Comparison of ENCODE assay signal across 8 mouse cellular contexts in the genomic region with DNA sequence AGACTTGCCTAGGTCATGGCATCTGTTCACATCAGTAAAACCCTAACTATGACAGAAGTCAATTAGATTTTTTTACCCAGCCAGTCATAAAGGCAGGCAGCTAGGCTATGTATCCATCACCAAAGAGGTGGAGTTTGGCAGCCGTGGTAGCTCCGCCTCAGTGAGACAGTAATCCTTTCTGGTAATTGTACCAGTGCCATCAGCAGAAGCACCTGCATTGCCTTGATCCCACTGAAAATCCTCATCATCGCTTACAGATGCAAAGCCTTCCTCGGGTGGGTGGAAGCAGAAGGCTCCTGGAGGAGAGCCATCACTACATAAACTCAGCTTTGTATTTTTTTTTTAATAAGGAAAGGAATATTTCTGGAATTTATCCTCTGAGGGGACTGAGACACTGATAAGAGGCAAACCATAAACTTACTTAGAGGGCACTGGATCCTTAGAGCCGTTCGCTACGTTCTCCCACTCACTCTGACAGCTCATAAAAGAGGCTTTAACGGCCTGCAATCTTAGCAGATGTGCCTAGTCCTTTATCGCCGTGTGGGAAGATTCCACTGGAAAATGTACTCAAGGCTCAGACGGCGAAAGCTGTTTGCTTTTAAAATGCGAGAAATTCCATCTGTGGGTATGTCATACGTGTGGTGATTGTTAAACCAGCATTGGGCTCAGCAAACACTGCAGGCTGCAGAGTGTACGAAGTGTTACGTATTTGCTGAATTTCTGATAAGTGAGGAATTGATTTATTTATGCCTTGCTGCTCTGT.
DNase-seq lines count a peak whose midpoint lies in the region; TF ChIP-seq lines count a peak whose summit lies in the region.

No protein-coding gene starts in this region.

- H3K4me3 ChIP-seq in cortical plate, adult 2 months (ENCODE audit: insufficient read depth, low read length) = no peak overlapping the region

- peaks cover 13% of the 10 kb centered on the region for H3K4me1 ChIP-seq in cortical plate, adult 2 months (ENCODE audit: control insufficient read depth, insufficient read depth, low read length)

- TF ChIP-seq POLR2A in cortical plate, adult 2 months (IDR thresholded peaks at IDR 0.05; ENCODE audit: extremely low read depth, insufficient read depth, low read length) = no peak

- no peak for TF ChIP-seq CTCF in cortical plate, adult 2 months (IDR thresholded peaks at IDR 0.05; ENCODE audit: extremely low read depth, insufficient read depth, low read length)

- peak overlapping the region; percentile 51; the same call in 1 of the 2 replicates for H3K27ac ChIP-seq in cortical plate, adult 2 months (ENCODE audit: insufficient read depth, low read length)

- intact Hi-C loops in heart, postnatal 25 days (cut with DNase I) = no loop called here
- intact Hi-C loops in heart, postnatal 36 days (cut with DNase I) = no loop called here

- DNase-seq in heart, adult 18-20 months = peak; percentile 45 to 52
- no peak for DNase-seq in heart, postnatal 25 days (ENCODE audit: low spot score)
- peak; percentile 10 to 15 for DNase-seq in heart, postnatal 36 days
- DNase-seq in lung, postnatal 10 days = peak; percentile 64
- no peak for DNase-seq in cerebellum, adult 11 months
- DNase-seq in retina, postnatal 1 day = no peak
- no peak for DNase-seq in cerebellum, postnatal 4 days (ENCODE audit: low spot score in 2 of 2)

Comparison
In these comparisons a context has a peak if more than half of its experiments do, and no peak if none do; other contexts are left out.
1. DNase-seq: peak in heart, adult 18-20 months (2 of 2), heart, postnatal 36 days (2 of 2) and lung, postnatal 10 days (single experiment); none in heart, postnatal 25 days (single experiment), cerebellum, adult 11 months (single experiment), retina, postnatal 1 day (single experiment) and cerebellum, postnatal 4 days (0 of 2).